Mouse (Mus musculus) lung, embryonic 16.5 days (tissue): ENCODE measurements around the gene Ptpra. TPM values are rescaled to one million over a fixed set of nuclear protein-coding genes. Genes with fewer than 3 reads are reported as not detected.

Experiments
- ATAC-seq: fragments of 200-750 bp; cut with Nextera tagmentation; 2 replicates; pipeline ENCODE4 v1.8.0; 2017; ENCODE audit warnings: low read depth, mild to moderate bottlenecking, moderate library complexity
- H3K27ac ChIP-seq: fragments of 300-500 bp; sonication (generic); 2 replicates; pipeline ENCODE4 v1.5.1; 2014; ENCODE audit warnings: mild to moderate bottlenecking, control low read depth, low read length
- H3K27me3 ChIP-seq: fragments of 300-500 bp; sonication (generic); 2 replicates; pipeline ENCODE4 v1.6.1; 2014; ENCODE audit warnings: low read depth, low read length, mixed read lengths; ENCODE audit not compliant: control insufficient read depth, insufficient read depth
- H3K36me3 ChIP-seq: fragments of 300-500 bp; sonication (generic); 2 replicates; pipeline ENCODE4 v1.6.1; 2014; ENCODE audit warnings: low read length; ENCODE audit not compliant: control insufficient read depth, insufficient read depth
- H3K4me1 ChIP-seq: fragments of 300-500 bp; sonication (generic); replicated peaks from 2 replicates; pipeline ENCODE4 v1.6.1; 2014; ENCODE audit warnings: low read length, mixed read lengths; ENCODE audit not compliant: control insufficient read depth, insufficient read depth
- H3K4me2 ChIP-seq: fragments of 300-500 bp; sonication (generic); 2 replicates; pipeline ENCODE4 v1.6.1; 2014; ENCODE audit warnings: low read depth, low read length, control low read depth
- H3K4me3 ChIP-seq: fragments of 300-500 bp; sonication (generic); 2 replicates; pipeline ENCODE4 v1.5.1; 2014; ENCODE audit warnings: mild to moderate bottlenecking, low read length, control low read depth
- H3K9ac ChIP-seq: fragments of 300-500 bp; sonication (generic); 2 replicates; pipeline ENCODE4 v1.6.1; 2014; ENCODE audit warnings: low read length, control low read depth
- H3K9me3 ChIP-seq: fragments of 300-500 bp; sonication (generic); 2 replicates; pipeline ENCODE4 v1.6.1; 2016; ENCODE audit warnings: low read length; ENCODE audit not compliant: control insufficient read depth
- WGBS: fragments of 180-500 bp; shearing (Covaris S2); extraction: QIAGEN DNeasy Blood & Tissue Kit; methylation state at CpG from one replicate; pipeline ENCODE4 v1.1.7; 2014; 5-methylcytosine and 5-hydroxymethylcytosine counted together
- polyA plus RNA-seq: library from polyadenylated mRNA; unstranded; fragments of >200 nt; fragmentation: Nextera tagmentation; extraction: Ambion mirVana; gene quantifications from 2 replicates; pipeline ENCODE4 v1.2.1, GENCODE M21; 2015

The Ptpra gene
- polyA plus RNA-seq, 1 experiment from 2014 or later = 68.3 TPM

DNA sequence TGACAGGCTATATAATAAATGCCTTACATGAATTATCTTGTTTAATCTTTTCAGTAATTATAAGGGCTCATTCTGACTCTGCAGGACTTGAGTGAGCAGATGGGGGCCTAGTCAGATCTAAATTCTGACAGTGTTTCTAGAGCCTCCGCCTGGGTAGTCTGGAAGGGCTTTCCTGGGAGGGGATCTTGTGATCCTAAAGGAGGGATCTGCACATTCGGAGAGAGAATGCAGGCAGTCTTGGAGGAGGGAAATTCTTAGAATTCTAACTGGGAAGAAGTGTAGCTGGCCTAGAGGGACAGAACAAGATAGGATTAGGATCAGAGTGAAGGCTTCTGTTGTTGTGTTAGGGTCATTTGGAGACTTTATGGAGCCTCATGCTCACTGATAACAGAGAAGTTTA, 2.2 kb downstream of the Ptpra start:
- H3K27ac ChIP-seq = no peak overlapping the region
- no peak overlapping the region for H3K4me2 ChIP-seq
- H3K27me3 ChIP-seq = peaks cover 6% of the 10 kb centered on the region
- H3K36me3 ChIP-seq = no peaks in the 10 kb centered on the region
- H3K9ac ChIP-seq = no peak overlapping the region
- no peaks in the 10 kb centered on the region for H3K9me3 ChIP-seq
- peaks cover 15% of the 10 kb centered on the region; the same call in 1 of the 2 replicates for H3K4me1 ChIP-seq
- 69% methylated on average over 2 of the region's 2 CpGs for WGBS
- ATAC-seq = no peak
- no peak overlapping the region for H3K4me3 ChIP-seq

GRCm38 (mm10) chr2:130453421-130453820, 3.3 kb downstream of the Ptpra start:
- no peak for ATAC-seq
- WGBS = 58% methylated on average over 6 of the region's 6 CpGs

GRCm38 (mm10) chr2:130454748-130455370, 4.8 kb downstream of the Ptpra start:
- H3K4me2 ChIP-seq = no peak overlapping the region
- no peak for ATAC-seq
- 55% methylated on average over 6 of the region's 6 CpGs for WGBS
- H3K9me3 ChIP-seq = no peaks in the 10 kb centered on the region
- peaks cover 13% of the 10 kb centered on the region; the same call in 1 of the 2 replicates for H3K4me1 ChIP-seq
- no peak overlapping the region for H3K9ac ChIP-seq
- H3K36me3 ChIP-seq = no peaks in the 10 kb centered on the region
- no peak overlapping the region for H3K4me3 ChIP-seq
- no peak overlapping the region for H3K27ac ChIP-seq
- no peaks in the 10 kb centered on the region; the same call in 1 of the 2 replicates for H3K27me3 ChIP-seq

More at GRCm38 (mm10) chr2:130453421-130453820, 3.3 kb downstream of the Ptpra start:
- Histone ChIP-seq H3K4me1 (peaks cover 15% of the 10 kb centered on the region; the same call in 1 of the 2 replicates), H3K27ac (no peak overlapping the region), H3K27me3 (peaks cover 1% of the 10 kb centered on the region), H3K9ac (no peak overlapping the region), H3K36me3 (no peaks in the 10 kb centered on the region), H3K4me2 (no peak overlapping the region), H3K4me3 (no peak overlapping the region), H3K9me3 (no peaks in the 10 kb centered on the region)

GRCm38 (mm10) chr2:130457871-130458270, 7.8 kb downstream of the Ptpra start:
- Histone ChIP-seq H3K4me1 (peaks cover 5% of the 10 kb centered on the region; the same call in 1 of the 2 replicates), H3K9ac (no peak overlapping the region), H3K27me3 (no peaks in the 10 kb centered on the region; the same call in 1 of the 2 replicates), H3K9me3 (no peaks in the 10 kb centered on the region), H3K36me3 (no peaks in the 10 kb centered on the region), H3K27ac (no peak overlapping the region), H3K4me2 (no peak overlapping the region), H3K4me3 (no peak overlapping the region)
- no peak for ATAC-seq
- 77% methylated on average over 3 of the region's 3 CpGs for WGBS

DNA sequence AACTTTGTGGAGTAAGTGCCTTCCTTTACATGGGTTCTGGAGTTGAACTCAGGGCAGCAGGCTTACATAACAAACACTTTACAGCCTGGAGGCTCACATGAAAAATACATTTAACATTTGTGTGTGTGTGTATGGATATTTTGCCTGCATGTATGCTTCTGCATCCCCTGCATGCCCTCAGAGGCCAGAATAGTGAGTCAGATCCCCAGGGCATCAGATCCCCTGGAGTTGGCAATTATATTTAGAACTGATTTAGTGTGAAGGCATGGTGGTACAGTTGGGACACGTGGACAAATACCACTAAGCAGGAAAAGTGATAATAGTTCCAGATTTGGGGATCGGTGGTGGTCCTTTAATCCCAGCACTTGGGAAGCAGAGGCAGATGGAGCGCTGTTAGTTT, 9.5 kb downstream of the Ptpra start:
- peaks cover 2% of the 10 kb centered on the region; the same call in 1 of the 2 replicates for H3K4me1 ChIP-seq
- WGBS = 85% methylated on average over 3 of the region's 3 CpGs
- no peak overlapping the region for H3K27ac ChIP-seq
- no peak overlapping the region for H3K9ac ChIP-seq
- no peak for ATAC-seq
- no peaks in the 10 kb centered on the region for H3K27me3 ChIP-seq
- H3K4me2 ChIP-seq = no peak overlapping the region
- no peaks in the 10 kb centered on the region for H3K36me3 ChIP-seq
- H3K9me3 ChIP-seq = no peaks in the 10 kb centered on the region
- no peak overlapping the region for H3K4me3 ChIP-seq

DNA sequence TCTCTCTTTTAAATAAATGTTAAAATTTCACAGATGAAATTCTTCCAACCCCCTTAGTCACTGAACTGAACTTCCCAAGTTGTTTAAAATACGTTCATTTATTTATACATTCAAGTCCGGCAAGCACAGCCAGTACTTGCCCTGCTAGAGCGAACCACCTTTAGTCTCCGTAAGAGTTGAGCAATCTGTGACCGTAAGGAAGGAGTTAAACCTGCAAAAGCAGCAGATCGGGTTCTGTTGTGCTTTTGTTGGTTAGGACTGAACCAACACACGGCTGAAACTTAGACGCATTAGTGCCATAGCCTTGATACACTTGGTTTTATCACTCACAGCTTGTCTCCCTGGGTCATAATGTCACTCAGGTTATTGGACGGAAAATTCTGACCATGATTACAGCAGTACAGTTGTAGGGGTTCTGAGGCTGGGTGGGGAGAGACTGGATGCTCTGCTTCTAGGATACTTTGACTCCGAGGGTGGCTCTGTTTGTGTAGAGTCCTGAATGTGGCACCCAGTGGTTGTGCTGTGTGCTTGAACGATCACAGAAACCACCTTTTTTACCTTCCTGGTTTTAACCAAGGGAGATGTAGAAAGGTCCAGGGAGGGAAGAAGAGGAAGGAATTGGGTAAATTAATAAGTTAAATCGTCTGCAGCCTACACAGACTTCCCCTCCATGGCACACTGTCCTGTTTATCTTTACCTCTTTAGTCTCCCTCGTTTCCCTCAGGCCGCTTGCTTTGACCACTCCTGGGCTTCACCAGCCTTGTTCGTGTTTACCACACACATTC, 11.4 kb downstream of the Ptpra start:
- H3K27me3 ChIP-seq = no peaks in the 10 kb centered on the region
- H3K9ac ChIP-seq = no peak overlapping the region
- no peaks in the 10 kb centered on the region for H3K4me1 ChIP-seq
- H3K4me2 ChIP-seq = no peak overlapping the region
- no peaks in the 10 kb centered on the region for H3K36me3 ChIP-seq
- 44% methylated on average over 15 of the region's 15 CpGs for WGBS
- ATAC-seq = no peak
- H3K9me3 ChIP-seq = no peaks in the 10 kb centered on the region
- H3K27ac ChIP-seq = no peak overlapping the region
- no peak overlapping the region for H3K4me3 ChIP-seq

- Histone ChIP-seq H3K36me3 (no peaks in the 10 kb centered on the region), H3K9me3 (no peaks in the 10 kb centered on the region), H3K27me3 (peaks cover 8% of the 10 kb centered on the region), H3K4me1 (no peaks in the 10 kb centered on the region), H3K4me2 (no peak overlapping the region), H3K4me3 (no peak overlapping the region), H3K27ac (no peak overlapping the region), H3K9ac (no peak overlapping the region)
- ATAC-seq = no peak
- WGBS = 79% methylated on average over 1 of the region's 1 CpGs
Observed at GRCm38 (mm10) chr2:130466438-130466837, 16.4 kb downstream of the Ptpra start.

- H3K36me3 ChIP-seq = no peaks in the 10 kb centered on the region
- no peak overlapping the region for H3K4me2 ChIP-seq
- no peak for ATAC-seq
- no peaks in the 10 kb centered on the region for H3K4me1 ChIP-seq
- H3K4me3 ChIP-seq = no peak overlapping the region
- H3K27ac ChIP-seq = no peak overlapping the region
- H3K27me3 ChIP-seq = peaks cover 10% of the 10 kb centered on the region
- H3K9ac ChIP-seq = no peak overlapping the region
- no peaks in the 10 kb centered on the region for H3K9me3 ChIP-seq
- 55% methylated on average over 4 of the region's 4 CpGs for WGBS
Observed at GRCm38 (mm10) chr2:130469366-130469765, 19.3 kb downstream of the Ptpra start.

- WGBS = 86% methylated on average over 2 of the region's 2 CpGs
- H3K27me3 ChIP-seq = peaks cover 11% of the 10 kb centered on the region
- no peak overlapping the region for H3K4me2 ChIP-seq
- H3K9me3 ChIP-seq = no peaks in the 10 kb centered on the region
- no peak overlapping the region for H3K9ac ChIP-seq
- H3K36me3 ChIP-seq = no peaks in the 10 kb centered on the region
- no peak for ATAC-seq
- no peak overlapping the region for H3K27ac ChIP-seq
- H3K4me1 ChIP-seq = no peaks in the 10 kb centered on the region
- H3K4me3 ChIP-seq = no peak overlapping the region
Observed at GRCm38 (mm10) chr2:130469935-130470334, 19.9 kb downstream of the Ptpra start.
